Mouse (Mus musculus): ENCODE data around the gene H6pd. TPM values are rescaled to one million over a fixed set of nuclear protein-coding genes. Genes with fewer than 3 reads are reported as not detected.

The H6pd gene
- polyA plus RNA-seq, 1 experiment from 2014 or later = 22.2 TPM

- no peak overlapping the region for H3K4me3 ChIP-seq (replicated peaks)
- 0 out of 2 replicates have a peak, but pooled peaks cover under 1% of the 10 kb centered on the region for H3K4me1 ChIP-seq (replicated peaks)
- H3K9me3 ChIP-seq = no peaks in the 10 kb centered on the region
- no peaks in the 10 kb centered on the region; the same call in 1 of the 2 replicates for H3K27me3 ChIP-seq (replicated peaks)
- ATAC-seq = no peak
- H3K9ac ChIP-seq = no peak overlapping the region
- no peaks in the 10 kb centered on the region for H3K36me3 ChIP-seq
- no peak overlapping the region for H3K4me2 ChIP-seq (replicated peaks)
- WGBS = 81% methylated on average over 9 of the region's 9 CpGs
- no peak overlapping the region for H3K27ac ChIP-seq
Observed at GRCm38 (mm10) chr4:150040003-150040581, 31.3 kb upstream of the H6pd start.

GRCm38 (mm10) chr4:150038533-150038932 is 29.7 kb upstream of the H6pd start:
- Histone ChIP-seq H3K36me3 (no peaks in the 10 kb centered on the region), H3K4me3 (replicated peaks) (no peak overlapping the region), H3K27me3 (replicated peaks) (peaks cover 14% of the 10 kb centered on the region), H3K9ac (no peak overlapping the region), H3K4me1 (replicated peaks) (peaks cover 10% of the 10 kb centered on the region), H3K9me3 (no peaks in the 10 kb centered on the region), H3K27ac (no peak overlapping the region), H3K4me2 (replicated peaks) (no peak overlapping the region)
- 79% methylated on average over 7 of the region's 7 CpGs for WGBS
- ATAC-seq = no peak

GRCm38 (mm10) chr4:150036094-150036493 is 27.3 kb upstream of the H6pd start:
- Histone ChIP-seq H3K27ac (no peak overlapping the region), H3K4me2 (replicated peaks) (no peak overlapping the region)

GRCm38 (mm10) chr4:150035280-150035679 is 26.5 kb upstream of the H6pd start:
- no peak overlapping the region for H3K4me2 ChIP-seq (replicated peaks)

More at GRCm38 (mm10) chr4:150036094-150036493, 27.3 kb upstream of the H6pd start:
- no peak for ATAC-seq
- no peaks in the 10 kb centered on the region for H3K36me3 ChIP-seq
- H3K9ac ChIP-seq = no peak overlapping the region
- H3K27me3 ChIP-seq (replicated peaks) = peaks cover 37% of the 10 kb centered on the region
- 73% methylated on average over 6 of the region's 6 CpGs for WGBS
- no peaks in the 10 kb centered on the region for H3K9me3 ChIP-seq
- H3K4me3 ChIP-seq (replicated peaks) = no peak overlapping the region
- H3K4me1 ChIP-seq (replicated peaks) = peaks cover 21% of the 10 kb centered on the region

DNA sequence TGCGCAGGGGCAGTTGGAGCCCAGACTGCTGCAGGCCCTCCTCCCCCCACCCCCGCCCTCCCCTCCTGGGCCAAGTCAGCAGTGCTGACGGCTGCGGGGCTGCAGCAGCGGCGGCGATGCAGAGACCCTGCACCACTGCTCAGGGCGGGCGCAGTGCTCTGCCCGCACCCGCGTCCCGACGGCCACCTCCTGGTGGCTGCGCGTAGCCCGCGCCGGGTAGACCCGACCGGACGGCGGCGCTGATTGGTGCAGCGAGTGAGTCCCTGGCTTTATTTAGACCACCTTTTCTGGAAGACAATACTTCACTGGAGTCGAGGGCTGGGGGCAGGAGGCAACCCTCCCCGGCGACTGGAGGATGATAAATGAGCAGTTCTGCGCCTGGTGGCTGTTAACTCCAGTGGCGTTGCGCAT is 24.4 kb upstream of the H6pd start:
- H3K27ac ChIP-seq = no peak overlapping the region
- H3K4me1 ChIP-seq (replicated peaks) = peaks cover 36% of the 10 kb centered on the region
- no peaks in the 10 kb centered on the region for H3K36me3 ChIP-seq
- no peaks in the 10 kb centered on the region for H3K9me3 ChIP-seq
- H3K4me3 ChIP-seq (replicated peaks) = peak overlapping the region; percentile 25
- WGBS = 4% methylated on average over 26 of the region's 31 CpGs
- no peak for ATAC-seq
- H3K9ac ChIP-seq = no peak overlapping the region
- H3K27me3 ChIP-seq (replicated peaks) = peaks cover 60% of the 10 kb centered on the region
- peak overlapping the region; percentile 63 for H3K4me2 ChIP-seq (replicated peaks)

More at GRCm38 (mm10) chr4:150035280-150035679, 26.5 kb upstream of the H6pd start:
- H3K4me3 ChIP-seq (replicated peaks) = no peak overlapping the region
- H3K4me1 ChIP-seq (replicated peaks) = peaks cover 29% of the 10 kb centered on the region
- no peaks in the 10 kb centered on the region for H3K36me3 ChIP-seq
- 8% methylated on average over 10 of the region's 10 CpGs for WGBS
- no peaks in the 10 kb centered on the region for H3K9me3 ChIP-seq
- H3K9ac ChIP-seq = no peak overlapping the region
- peak; percentile 80 for ATAC-seq
- peaks cover 44% of the 10 kb centered on the region for H3K27me3 ChIP-seq (replicated peaks)
- no peak overlapping the region for H3K27ac ChIP-seq

DNA sequence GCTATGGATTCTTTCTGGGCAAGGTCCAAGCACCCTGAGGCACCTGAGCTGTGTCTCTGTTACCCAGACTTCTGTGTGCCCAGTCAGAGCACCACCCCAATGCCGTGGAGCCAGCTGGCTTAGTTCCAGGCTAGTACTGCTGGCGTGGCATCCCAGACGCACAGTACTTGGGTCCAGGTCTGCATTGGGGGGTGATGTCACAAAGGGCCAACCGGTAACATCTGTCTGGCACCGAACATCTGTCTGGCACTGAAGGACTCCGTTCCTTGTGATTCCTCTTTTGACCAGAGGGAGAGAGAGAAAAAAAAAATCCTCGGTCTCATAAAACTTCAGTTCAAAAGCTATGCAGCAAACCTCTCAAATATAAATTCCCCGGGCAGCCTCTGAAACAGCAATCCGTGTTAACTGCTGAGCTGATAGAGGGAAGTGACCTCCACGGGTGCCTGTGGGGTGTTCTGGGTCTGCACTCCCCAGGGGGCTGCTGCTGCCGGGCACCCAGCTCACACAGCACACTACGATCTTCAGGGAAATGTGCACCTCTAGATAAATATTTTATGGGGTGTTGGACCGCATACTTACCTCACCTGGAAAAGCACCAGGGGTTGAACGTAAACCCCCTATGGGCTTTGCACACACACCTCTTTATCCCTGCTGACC is 22.5 kb upstream of the H6pd start:
- Histone ChIP-seq H3K4me2 (replicated peaks) (peak overlapping the region; percentile 97), H3K4me1 (replicated peaks) (peaks cover 38% of the 10 kb centered on the region), H3K4me3 (replicated peaks) (peak overlapping the region; percentile 50), H3K9me3 (no peaks in the 10 kb centered on the region), H3K27me3 (replicated peaks) (peaks cover 60% of the 10 kb centered on the region), H3K27ac (no peak overlapping the region), H3K9ac (no peak overlapping the region), H3K36me3 (no peaks in the 10 kb centered on the region)
- WGBS = 23% methylated on average over 14 of the region's 14 CpGs
- ATAC-seq = 0 out of 2 replicates have a peak, but pooled peaks have one; percentile 29

DNA sequence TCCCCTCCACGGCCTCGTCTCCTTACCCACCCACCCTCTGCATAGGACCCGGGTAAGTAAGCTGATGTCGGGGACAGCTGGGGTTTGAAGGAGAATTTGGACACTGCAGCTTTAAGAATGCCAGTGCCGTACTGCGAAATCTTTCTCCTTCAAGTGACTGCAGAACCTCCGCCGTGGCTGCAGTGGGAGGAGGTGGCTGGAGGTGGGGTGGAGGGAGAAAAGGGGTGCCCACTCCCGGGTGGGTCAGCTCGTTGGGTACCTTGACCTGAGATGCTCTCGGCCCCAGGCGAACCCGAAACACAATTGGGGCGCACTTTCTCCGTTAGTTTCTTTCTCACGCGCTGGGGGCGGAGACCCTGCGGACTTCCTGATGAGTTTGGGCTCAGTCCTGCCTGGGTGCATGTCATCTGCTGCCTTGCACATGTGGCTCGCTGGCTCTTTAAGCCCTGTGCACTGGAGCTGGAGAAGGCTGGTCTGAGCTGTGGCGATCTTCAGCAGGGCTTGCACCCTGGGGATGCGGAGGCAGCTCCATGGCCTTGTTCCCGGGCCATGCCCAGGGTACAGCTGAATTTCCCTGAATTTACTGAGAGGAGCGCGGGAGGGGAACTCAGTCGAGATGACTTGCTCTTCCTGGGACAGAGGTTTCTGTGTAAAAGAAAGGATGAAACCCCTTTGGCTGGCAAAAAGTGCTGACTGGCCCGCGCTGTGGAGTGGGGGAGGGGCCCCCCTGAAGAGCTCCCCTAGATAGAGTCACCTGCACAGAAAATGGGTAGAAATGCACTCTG is 21.8 kb upstream of the H6pd start:
- Histone ChIP-seq H3K36me3 (no peaks in the 10 kb centered on the region), H3K4me1 (replicated peaks) (peaks cover 38% of the 10 kb centered on the region), H3K27ac (no peak overlapping the region), H3K4me3 (replicated peaks) (peak overlapping the region; percentile 50), H3K9me3 (no peaks in the 10 kb centered on the region), H3K9ac (peak overlapping the region; percentile 38), H3K4me2 (replicated peaks) (peak overlapping the region; percentile 97), H3K27me3 (replicated peaks) (peaks cover 60% of the 10 kb centered on the region)
- peak; percentile 18; the same call in 1 of the 2 replicates for ATAC-seq
- WGBS = under 1% methylated on average over 28 of the region's 28 CpGs

DNA sequence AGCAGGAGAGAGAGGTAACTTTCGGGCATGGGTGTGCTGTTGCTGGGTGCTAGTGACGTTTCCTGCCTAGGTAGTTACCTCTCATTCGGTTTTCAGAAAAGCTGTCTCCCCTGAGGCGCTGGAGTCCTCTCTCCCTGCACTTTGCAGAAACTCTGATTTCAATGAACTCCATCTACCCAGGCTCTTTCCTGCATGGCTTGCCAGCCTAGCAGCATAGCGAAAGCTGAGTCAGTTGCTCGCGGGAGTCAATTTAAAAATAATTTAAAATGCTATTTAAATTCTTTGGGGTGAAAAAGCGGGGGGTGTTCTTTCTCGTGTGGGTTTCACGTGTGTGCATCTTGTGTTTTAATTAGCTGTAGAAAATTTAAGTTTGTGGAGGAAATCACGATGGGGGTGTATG is 21.1 kb upstream of the H6pd start:
- Histone ChIP-seq H3K9me3 (no peaks in the 10 kb centered on the region), H3K4me1 (replicated peaks) (peaks cover 35% of the 10 kb centered on the region), H3K27ac (no peak overlapping the region), H3K36me3 (no peaks in the 10 kb centered on the region), H3K4me3 (replicated peaks) (peak overlapping the region; percentile 50), H3K9ac (no peak overlapping the region), H3K27me3 (replicated peaks) (peaks cover 60% of the 10 kb centered on the region), H3K4me2 (replicated peaks) (peak overlapping the region; percentile 97)
- 5% methylated on average over 11 of the region's 11 CpGs for WGBS
- no peak for ATAC-seq

DNA sequence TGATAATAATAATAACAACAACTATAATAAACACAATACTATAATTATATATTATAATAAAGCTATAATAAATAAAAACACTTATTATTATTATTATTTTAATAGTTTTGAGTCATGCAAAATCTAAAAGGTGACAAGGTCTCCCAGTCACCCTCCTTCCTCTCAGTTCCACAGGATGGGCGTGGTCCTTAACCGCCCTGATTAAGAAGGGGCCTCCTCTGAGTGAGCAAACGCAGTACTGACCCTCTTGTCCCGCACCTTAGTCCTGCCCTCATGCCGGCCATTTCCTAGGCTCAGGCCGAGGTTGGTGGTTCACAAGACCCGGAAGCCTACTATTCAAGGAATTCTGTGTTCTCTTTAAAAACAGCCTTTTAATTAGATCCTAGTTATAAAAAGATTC is 14.7 kb upstream of the H6pd start:
- Histone ChIP-seq H3K9ac (no peak overlapping the region), H3K27ac (no peak overlapping the region), H3K4me1 (replicated peaks) (0 out of 2 replicates have a peak, but pooled peaks cover 4% of the 10 kb centered on the region), H3K9me3 (no peaks in the 10 kb centered on the region), H3K4me2 (replicated peaks) (no peak overlapping the region), H3K36me3 (no peaks in the 10 kb centered on the region), H3K27me3 (replicated peaks) (peaks cover 2% of the 10 kb centered on the region), H3K4me3 (replicated peaks) (no peak overlapping the region)
- no peak for ATAC-seq
- WGBS = 56% methylated on average over 7 of the region's 7 CpGs

- Histone ChIP-seq H3K4me2 (replicated peaks) (no peak overlapping the region), H3K36me3 (no peaks in the 10 kb centered on the region), H3K9me3 (no peaks in the 10 kb centered on the region), H3K27ac (no peak overlapping the region), H3K9ac (no peak overlapping the region), H3K4me1 (replicated peaks) (no peaks in the 10 kb centered on the region), H3K27me3 (replicated peaks) (no peaks in the 10 kb centered on the region), H3K4me3 (replicated peaks) (no peak overlapping the region)
- ATAC-seq = no peak
- WGBS = 90% methylated on average over 15 of the region's 15 CpGs
Observed at GRCm38 (mm10) chr4:150019741-150020380, 11.0 kb upstream of the H6pd start.

- WGBS = 75% methylated on average over 7 of the region's 7 CpGs
- Histone ChIP-seq H3K36me3 (no peaks in the 10 kb centered on the region), H3K27ac (no peak overlapping the region), H3K4me3 (replicated peaks) (no peak overlapping the region), H3K9ac (no peak overlapping the region), H3K4me2 (replicated peaks) (no peak overlapping the region), H3K9me3 (no peaks in the 10 kb centered on the region), H3K4me1 (replicated peaks) (peaks cover 9% of the 10 kb centered on the region), H3K27me3 (replicated peaks) (no peaks in the 10 kb centered on the region)
- no peak for ATAC-seq
Observed at GRCm38 (mm10) chr4:150015436-150015835, 6.6 kb upstream of the H6pd start.
